Mouse (Mus musculus) common myeloid progenitor, adult 5-6 weeks (primary cell): Measurements from ENCODE around the gene Tfap4. TPM values are rescaled to one million over a fixed set of nuclear protein-coding genes. Genes with fewer than 3 reads are reported as not detected.

Source experiments
- ATAC-seq: replicated peaks from 2 replicates; pipeline ENCODE4 v1.8.0; 2016; ENCODE audit warnings: low read depth, mild to moderate bottlenecking, moderate TSS enrichment, inconsistent platforms; ENCODE audit not compliant: poor library complexity, severe bottlenecking
- total RNA-seq: library from RNA; stranded (forward); fragments of 200-1000, 187-1606 nt; gene quantifications from 2 replicates; pipeline ENCODE4 v1.2.3, GENCODE M21; 2017

Gene Tfap4
- total RNA-seq, 1 experiment from 2014 or later: 60.7 TPM

GRCm38 (mm10) chr16:4522879-4523278 is 36.8 kb downstream of the Tfap4 start:
- ATAC-seq: no peak

GRCm38 (mm10) chr16:4521735-4522530 is 37.7 kb downstream of the Tfap4 start:
- no peak; the same call in 1 of the 2 replicates for ATAC-seq

- ATAC-seq: no peak
These were observed 38.5 kb downstream of the Tfap4 start for GRCm38 (mm10) chr16:4521074-4521667.

GRCm38 (mm10) chr16:4520673-4521072 is 39.0 kb downstream of the Tfap4 start:
- no peak for ATAC-seq

GRCm38 (mm10) chr16:4519825-4520224 is 39.8 kb downstream of the Tfap4 start:
- no peak for ATAC-seq

- peak; percentile 81 for ATAC-seq
These were observed 40.5 kb downstream of the Tfap4 start for GRCm38 (mm10) chr16:4519157-4519556.

- ATAC-seq: no peak
These were observed 41.7 kb downstream of the Tfap4 start for GRCm38 (mm10) chr16:4517906-4518305.

- no peak for ATAC-seq
These were observed 45.3 kb downstream of the Tfap4 start for GRCm38 (mm10) chr16:4514383-4514782.

- peak; percentile 64 for ATAC-seq
These were observed 46.8 kb downstream of the Tfap4 start for GRCm38 (mm10) chr16:4512661-4513438.

GRCm38 (mm10) chr16:4511371-4511770 is 48.3 kb downstream of the Tfap4 start:
- no peak for ATAC-seq

- no peak for ATAC-seq
These were observed 53.5 kb downstream of the Tfap4 start for GRCm38 (mm10) chr16:4506181-4506580.

- 0 out of 2 replicates have a peak, but pooled peaks have one; percentile 29 for ATAC-seq
These were observed 56.2 kb downstream of the Tfap4 start for GRCm38 (mm10) chr16:4503495-4503894.

GRCm38 (mm10) chr16:4502568-4502967 is 57.1 kb downstream of the Tfap4 start:
- no peak for ATAC-seq

- no peak for ATAC-seq
These were observed 58.0 kb downstream of the Tfap4 start for GRCm38 (mm10) chr16:4501703-4502102.

- peak; percentile 65 for ATAC-seq
These were observed 58.9 kb downstream of the Tfap4 start for GRCm38 (mm10) chr16:4500598-4501385.

GRCm38 (mm10) chr16:4497762-4498607 is 61.7 kb downstream of the Tfap4 start:
- ATAC-seq: no peak

GRCm38 (mm10) chr16:4496470-4496869 is 63.2 kb downstream of the Tfap4 start:
- no peak for ATAC-seq

GRCm38 (mm10) chr16:4495861-4496260 is 63.8 kb downstream of the Tfap4 start:
- ATAC-seq: no peak
